Mouse (Mus musculus) E14TG2a.4 (cell line): ENCODE results near the gene Btbd10.

Experiments used
- H3K27me3 ChIP-seq: 2 replicates; pipeline ENCODE4 v1.6.1; 2014; ENCODE audit warnings: low read length, control low read depth; ENCODE audit not compliant: insufficient read depth
- H3K36me3 ChIP-seq: 2 replicates; pipeline ENCODE4 v1.6.1; 2014; ENCODE audit warnings: low read length, control low read depth; ENCODE audit not compliant: insufficient read depth
- H3K4me1 ChIP-seq: replicated peaks from 2 replicates; pipeline ENCODE4 v1.6.1; 2014; ENCODE audit warnings: low read depth, low read length, control low read depth
- H3K4me3 ChIP-seq: replicated peaks from 2 replicates; pipeline ENCODE4 v1.5.1; 2014; ENCODE audit warnings: mild to moderate bottlenecking, low read length
- H3K9me3 ChIP-seq: 2 replicates; pipeline ENCODE4 v1.6.1; 2014; ENCODE audit warnings: low read length, control low read depth
- CTCF ChIP-seq: conservative IDR thresholded peaks from 2 replicates; pipeline ENCODE4 v1.5.1; 2014; ENCODE audit warnings: low read length
- NANOG ChIP-seq: IDR thresholded peaks from 2 replicates; pipeline ENCODE4 v1.6.1; 2014; ENCODE audit warnings: borderline replicate concordance, low read length, mixed read lengths
- POU5F1 ChIP-seq: IDR thresholded peaks from 2 replicates; pipeline ENCODE4 v1.6.1; 2014; ENCODE audit warnings: low read length, borderline replicate concordance

Gene Btbd10

GRCm38 (mm10) chr7:113368746-113369619, at the start of gene Btbd10:
Gene Btbd10 (minus strand): TSS chr7:113369392.
- no peak for TF ChIP-seq CTCF
- no peak for TF ChIP-seq NANOG
- TF ChIP-seq POU5F1 = no peak

GRCm38 (mm10) chr7:113416536-113416935, 47.3 kb upstream of the Btbd10 start:
- Histone ChIP-seq H3K36me3 (no peaks in the 10 kb centered on the region), H3K27me3 (peaks cover 4% of the 10 kb centered on the region; the same call in 1 of the 2 replicates), H3K4me3 (no peak overlapping the region), H3K4me1 (no peaks in the 10 kb centered on the region), H3K9me3 (no peaks in the 10 kb centered on the region)
- TF ChIP-seq CTCF (no peak), POU5F1 (no peak), NANOG (no peak)

More at GRCm38 (mm10) chr7:113368746-113369619, at the start of gene Btbd10:
- Histone ChIP-seq H3K4me1 (peaks cover 19% of the 10 kb centered on the region), H3K36me3 (no peaks in the 10 kb centered on the region), H3K27me3 (no peaks in the 10 kb centered on the region; the same call in 1 of the 2 replicates), H3K9me3 (no peaks in the 10 kb centered on the region), H3K4me3 (peak within 1 kb of the TSS; percentile 98)

GRCm38 (mm10) chr7:113415256-113415655, 46.1 kb upstream of the Btbd10 start:
- TF ChIP-seq NANOG = no peak
- TF ChIP-seq CTCF = no peak
- TF ChIP-seq POU5F1 = no peak
- H3K36me3 ChIP-seq = no peaks in the 10 kb centered on the region
- H3K9me3 ChIP-seq = no peaks in the 10 kb centered on the region
- H3K27me3 ChIP-seq = peaks cover 6% of the 10 kb centered on the region; the same call in 1 of the 2 replicates
- H3K4me1 ChIP-seq = no peaks in the 10 kb centered on the region
- no peak overlapping the region for H3K4me3 ChIP-seq

GRCm38 (mm10) chr7:113408712-113409111, 39.5 kb upstream of the Btbd10 start:
- H3K4me3 ChIP-seq = no peak overlapping the region
- H3K36me3 ChIP-seq = no peaks in the 10 kb centered on the region
- TF ChIP-seq CTCF (peak; percentile 44), POU5F1 (no peak), NANOG (no peak)
- peaks cover 12% of the 10 kb centered on the region for H3K4me1 ChIP-seq
- H3K9me3 ChIP-seq = no peaks in the 10 kb centered on the region
- H3K27me3 ChIP-seq = peaks cover 12% of the 10 kb centered on the region; the same call in 1 of the 2 replicates

- Histone ChIP-seq H3K4me3 (no peak overlapping the region), H3K27me3 (no peaks in the 10 kb centered on the region), H3K9me3 (no peaks in the 10 kb centered on the region), H3K4me1 (no peaks in the 10 kb centered on the region), H3K36me3 (no peaks in the 10 kb centered on the region)
- TF ChIP-seq NANOG (no peak), CTCF (no peak), POU5F1 (no peak)
Measured at GRCm38 (mm10) chr7:113398083-113398482, 28.9 kb upstream of the Btbd10 start.

- Histone ChIP-seq H3K4me1 (no peaks in the 10 kb centered on the region), H3K27me3 (no peaks in the 10 kb centered on the region), H3K4me3 (no peak overlapping the region), H3K36me3 (no peaks in the 10 kb centered on the region), H3K9me3 (no peaks in the 10 kb centered on the region)
- no peak for TF ChIP-seq CTCF
- no peak for TF ChIP-seq NANOG
- TF ChIP-seq POU5F1 = no peak
Measured at GRCm38 (mm10) chr7:113396661-113397060, 27.5 kb upstream of the Btbd10 start.

- no peak for TF ChIP-seq NANOG
- no peak for TF ChIP-seq CTCF
- no peak for TF ChIP-seq POU5F1
- Histone ChIP-seq H3K9me3 (no peaks in the 10 kb centered on the region), H3K27me3 (no peaks in the 10 kb centered on the region), H3K4me1 (no peaks in the 10 kb centered on the region), H3K4me3 (no peak overlapping the region), H3K36me3 (no peaks in the 10 kb centered on the region)
Measured at GRCm38 (mm10) chr7:113391619-113392018, 22.4 kb upstream of the Btbd10 start.

GRCm38 (mm10) chr7:113388470-113388869, 19.3 kb upstream of the Btbd10 start, which contains the start of gene Pth:
Gene Pth (minus strand): TSS chr7:113388570.
- no peak for TF ChIP-seq CTCF
- TF ChIP-seq POU5F1 = no peak
- TF ChIP-seq NANOG = no peak
- H3K4me3 ChIP-seq = no peak within 1 kb of the TSS
- no peaks in the 10 kb centered on the region for H3K27me3 ChIP-seq
- H3K9me3 ChIP-seq = no peaks in the 10 kb centered on the region
- H3K36me3 ChIP-seq = no peaks in the 10 kb centered on the region
- H3K4me1 ChIP-seq = no peaks in the 10 kb centered on the region

GRCm38 (mm10) chr7:113377875-113378658, 8.9 kb upstream of the Btbd10 start:
- H3K27me3 ChIP-seq = peaks cover 10% of the 10 kb centered on the region
- H3K9me3 ChIP-seq = no peaks in the 10 kb centered on the region
- H3K36me3 ChIP-seq = no peaks in the 10 kb centered on the region
- TF ChIP-seq NANOG = no peak
- TF ChIP-seq CTCF = peak; percentile 91
- no peak for TF ChIP-seq POU5F1
- H3K4me3 ChIP-seq = no peak overlapping the region
- peaks cover 8% of the 10 kb centered on the region; the same call in 1 of the 2 replicates for H3K4me1 ChIP-seq
